Mouse (Mus musculus) erythroid progenitor cell, adult 5-6 weeks (primary cell): ENCODE results near the gene Syt12. TPM values are rescaled to one million over a fixed set of nuclear protein-coding genes. Genes with fewer than 3 reads are reported as not detected.

Experiments used
- ATAC-seq: replicated peaks from 2 replicates; pipeline ENCODE4 v1.8.0; 2016; ENCODE audit warnings: moderate number of reproducible peaks, mild to moderate bottlenecking, moderate TSS enrichment, inconsistent platforms; ENCODE audit not compliant: poor library complexity, low FRiP score, severe bottlenecking
- total RNA-seq, 2 experiments: library from RNA; stranded (forward) in 1 of 2; stranded (reverse) in 1 of 2; fragments of 150-400 nt in 1 of 2; fragments of 186-747, 209-891 nt in 1 of 2; gene quantifications; 2 replicates each; pipeline versions ENCODE4 v1.2.3 to v1.2.4; 2015 to 2017; ENCODE audit warnings: low replicate concordance in 2 of 2

Syt12 gene
- total RNA-seq, 2 experiments from 2014 or later, result not detected

DNA sequence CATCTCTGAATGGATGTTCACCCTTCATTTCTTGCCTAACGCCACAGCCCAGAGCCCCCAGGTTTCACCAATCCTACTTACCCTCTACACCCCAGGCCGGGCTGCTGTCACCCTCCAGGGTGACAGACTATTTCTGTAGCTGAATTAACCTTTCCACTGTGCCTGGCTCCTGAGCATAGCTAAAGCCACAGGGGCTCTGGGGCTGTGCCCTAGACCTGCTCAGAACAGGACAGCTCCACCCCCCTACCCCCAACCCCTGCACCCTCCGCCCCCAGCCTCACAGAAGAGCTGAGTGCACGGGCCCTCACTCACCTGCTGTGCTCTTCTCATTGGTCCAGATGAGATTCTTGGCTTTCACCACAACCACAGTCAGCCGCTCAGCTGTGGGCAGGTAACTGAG, 25.3 kb downstream of the Syt12 start:
- ATAC-seq, result no peak

DNA sequence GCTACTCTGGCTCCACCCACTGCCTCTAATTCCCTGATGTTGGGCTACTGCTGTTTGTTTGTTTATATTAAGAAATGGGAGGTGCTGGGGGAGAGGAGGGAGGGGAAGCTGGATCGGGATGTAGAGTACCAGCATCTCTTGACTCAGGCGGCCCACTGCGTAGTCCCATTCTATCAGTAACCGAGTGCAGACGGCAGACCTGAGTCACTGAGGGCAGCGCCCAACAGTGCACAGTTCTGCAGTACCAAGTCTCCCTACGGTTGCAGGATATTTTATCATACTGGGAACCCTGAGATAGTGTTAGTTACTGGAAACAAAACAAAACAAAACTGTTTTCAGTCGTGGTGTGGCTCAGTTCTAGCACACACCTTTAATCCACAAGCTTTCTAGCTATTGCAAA, 26.1 kb downstream of the Syt12 start:
- ATAC-seq, result no peak

DNA sequence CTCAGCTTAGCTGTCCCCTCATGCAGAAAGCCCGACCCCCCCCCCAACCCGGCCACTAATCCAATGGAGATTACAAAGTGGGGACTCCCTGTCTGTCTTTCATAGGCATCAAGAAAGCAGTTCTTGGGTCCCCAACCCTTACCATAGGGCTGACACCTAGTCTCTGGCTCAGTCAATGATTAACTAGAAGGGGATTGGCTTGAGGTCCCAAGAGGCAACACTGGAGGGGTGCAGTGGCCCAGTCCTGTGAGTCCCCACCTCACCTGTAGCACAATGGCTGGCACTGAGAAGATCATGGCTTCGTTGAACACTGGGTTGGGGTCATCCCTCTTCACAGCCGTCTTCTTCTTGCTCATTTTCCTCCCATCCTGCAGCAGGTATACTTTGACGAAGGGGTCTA, 26.6 kb downstream of the Syt12 start:
- no peak for ATAC-seq

GRCm38 (mm10) chr19:4449230-4449629, 28.0 kb downstream of the Syt12 start:
- ATAC-seq, result no peak

DNA sequence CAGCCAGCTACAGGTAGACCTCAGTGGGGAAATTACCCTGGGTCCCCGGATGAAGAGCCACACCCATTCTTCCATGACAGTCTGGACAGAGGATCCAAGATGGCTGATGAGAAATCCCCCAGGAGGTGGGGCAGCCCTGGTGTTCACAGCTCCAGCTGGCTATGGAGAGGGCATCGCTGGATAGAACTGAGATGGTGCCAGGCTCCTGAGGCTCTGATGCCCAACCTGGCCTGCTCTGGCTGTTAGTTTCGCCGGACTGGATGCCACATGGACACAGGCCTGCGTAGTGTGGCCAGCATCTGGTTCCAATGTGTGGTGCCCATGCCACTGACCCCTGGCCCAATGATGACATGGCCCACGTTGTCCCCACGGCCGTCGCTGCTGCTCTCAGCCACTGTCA, 29.8 kb downstream of the Syt12 start:
- 0 out of 2 replicates have a peak, but pooled peaks have one; percentile 22 for ATAC-seq

GRCm38 (mm10) chr19:4446661-4447420, 30.4 kb downstream of the Syt12 start:
- no peak for ATAC-seq

GRCm38 (mm10) chr19:4442408-4442807, 34.8 kb downstream of the Syt12 start:
- ATAC-seq, result peak; percentile 65

DNA sequence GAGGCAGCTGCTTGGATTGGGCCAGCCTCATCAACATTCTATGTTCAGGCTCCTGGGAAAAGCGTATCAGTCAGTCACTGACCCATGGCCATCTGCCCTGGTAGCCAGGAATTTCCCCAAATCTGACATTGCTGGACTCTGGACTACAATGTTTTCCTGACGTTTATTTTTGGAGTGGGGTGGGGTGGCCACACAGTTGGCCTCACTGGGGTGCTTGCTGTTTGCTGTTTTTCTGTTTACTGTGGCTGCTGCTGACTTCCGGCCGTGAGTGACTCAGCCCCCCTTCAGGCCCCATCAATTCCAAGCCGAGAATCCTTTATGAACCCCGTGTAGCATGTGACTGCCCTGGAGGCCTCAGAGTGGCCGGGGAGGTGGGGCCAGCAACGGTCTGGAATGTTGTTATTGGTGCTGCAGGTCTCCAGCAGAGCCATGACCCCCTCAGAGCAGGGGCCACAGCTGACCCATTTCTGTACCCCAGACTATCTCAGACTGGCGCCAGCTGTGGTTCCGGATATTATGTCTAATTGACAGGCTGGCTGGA, 35.6 kb downstream of the Syt12 start:
- ATAC-seq, result no peak

DNA sequence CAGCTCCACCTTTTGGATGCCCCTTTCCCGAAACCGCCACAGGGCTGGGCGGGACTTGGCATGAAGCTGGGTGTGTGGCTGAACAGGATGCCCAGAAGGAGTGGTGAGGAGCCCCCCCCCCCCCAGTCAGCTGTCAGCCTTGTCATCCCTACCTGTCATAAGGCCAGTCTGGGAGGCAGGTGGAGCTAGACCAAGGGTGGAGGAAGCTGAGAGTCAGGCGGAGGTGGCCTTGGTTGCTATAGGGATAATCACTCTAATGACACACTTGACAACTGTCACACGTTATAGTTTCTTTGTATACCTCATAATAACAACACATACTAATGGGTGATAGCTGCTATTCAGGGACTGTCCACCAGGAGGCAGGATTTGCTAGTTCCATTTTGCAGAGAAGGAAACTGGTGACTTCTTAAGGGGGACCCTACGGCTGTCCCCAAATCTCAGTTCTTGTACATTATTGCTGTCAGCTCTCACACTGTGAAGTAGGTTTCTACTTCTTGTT, 36.1 kb downstream of the Syt12 start:
- ATAC-seq, result peak; percentile 36; the same call in 1 of the 2 replicates

GRCm38 (mm10) chr19:4440222-4440621, 37.0 kb downstream of the Syt12 start:
- ATAC-seq, result no peak

DNA sequence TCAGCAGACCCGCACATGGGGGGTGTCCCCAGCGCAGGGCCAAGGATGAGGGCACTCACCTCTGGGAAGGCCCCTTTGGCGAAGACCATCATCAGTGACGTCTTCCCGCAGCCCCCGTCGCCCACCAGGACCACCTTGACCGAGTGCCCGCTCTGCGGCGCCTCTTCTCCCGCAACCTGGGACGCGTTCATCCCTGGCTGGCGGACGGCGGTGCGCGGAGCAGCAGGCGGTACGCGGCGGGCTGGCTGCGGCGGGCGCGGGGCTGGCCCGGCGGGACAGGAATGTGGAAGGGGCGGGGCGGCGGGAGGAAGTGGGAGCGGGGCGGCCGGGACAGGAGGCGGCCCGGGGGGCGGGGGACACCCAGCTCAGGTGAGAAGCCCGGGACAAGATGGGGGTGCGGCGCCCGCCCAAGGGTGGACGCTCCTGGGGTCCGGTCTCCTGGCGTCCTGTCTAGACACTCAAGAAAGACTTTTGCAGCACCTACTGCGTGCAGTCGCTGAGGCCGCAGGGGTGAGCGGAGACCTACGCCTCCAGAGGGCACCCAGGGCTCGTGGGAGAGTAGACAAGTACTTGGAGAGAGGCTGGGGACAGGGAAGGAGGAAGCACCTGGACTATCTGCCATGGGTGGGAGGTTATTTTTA, 38.0 kb downstream of the Syt12 start, which contains the start of gene Rhod:
Gene Rhod (minus strand): TSS at position 272 of the 641 bp plus-strand sequence.
- no peak for ATAC-seq

- ATAC-seq, result no peak
These were observed 38.5 kb downstream of the Syt12 start for GRCm38 (mm10) chr19:4438791-4439160.

- ATAC-seq, result no peak
These were observed 39.4 kb downstream of the Syt12 start for GRCm38 (mm10) chr19:4437886-4438285.

GRCm38 (mm10) chr19:4436254-4436653, 41.0 kb downstream of the Syt12 start:
- no peak for ATAC-seq

DNA sequence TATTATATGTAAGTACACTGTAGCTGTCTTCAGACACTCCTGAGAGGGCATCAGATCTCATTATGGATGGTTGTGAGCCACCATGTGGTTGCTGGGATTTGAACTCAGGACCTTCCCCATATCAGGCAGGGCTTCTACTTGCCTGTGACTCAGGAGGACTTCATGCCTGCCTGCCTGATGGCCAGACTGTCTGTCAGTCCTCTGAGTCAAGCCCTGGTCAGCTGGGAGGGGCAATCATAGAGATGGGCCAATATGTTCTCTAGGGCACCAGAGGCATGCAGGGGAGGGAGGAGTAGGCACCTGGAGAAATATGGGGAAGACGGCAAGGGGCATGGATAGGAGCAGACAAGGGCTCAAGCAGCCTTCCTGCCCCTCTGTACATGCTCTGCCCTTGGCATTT, 42.2 kb downstream of the Syt12 start:
- ATAC-seq, result no peak

- no peak for ATAC-seq
These were observed 43.5 kb downstream of the Syt12 start for GRCm38 (mm10) chr19:4433756-4434155.

DNA sequence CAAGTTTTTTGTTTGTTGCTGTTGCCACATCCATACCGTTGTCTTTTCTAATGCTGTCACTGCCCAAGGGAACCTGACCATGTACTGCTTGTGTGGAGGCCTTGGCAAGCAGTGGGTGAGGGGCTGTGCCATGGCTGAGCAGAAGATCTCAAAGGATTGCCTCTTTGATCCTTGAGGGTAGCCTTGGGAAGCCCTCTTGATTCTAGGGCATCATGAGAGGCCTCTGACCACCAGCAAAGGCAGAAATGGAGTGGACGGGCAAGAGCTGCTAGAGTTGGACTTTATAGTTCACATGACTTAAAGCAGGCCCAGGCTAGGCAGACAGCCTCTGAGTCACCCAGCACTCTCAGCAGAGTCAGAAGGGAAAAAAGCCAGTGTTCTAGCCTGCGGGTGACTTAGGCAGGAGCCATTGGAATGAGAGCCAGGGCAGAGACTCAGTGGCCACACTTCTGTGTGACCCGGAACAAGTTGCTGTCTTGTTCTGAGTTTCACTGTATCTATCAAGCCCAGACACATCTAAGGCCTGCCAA, 47.1 kb downstream of the Syt12 start:
- ATAC-seq, result no peak

DNA sequence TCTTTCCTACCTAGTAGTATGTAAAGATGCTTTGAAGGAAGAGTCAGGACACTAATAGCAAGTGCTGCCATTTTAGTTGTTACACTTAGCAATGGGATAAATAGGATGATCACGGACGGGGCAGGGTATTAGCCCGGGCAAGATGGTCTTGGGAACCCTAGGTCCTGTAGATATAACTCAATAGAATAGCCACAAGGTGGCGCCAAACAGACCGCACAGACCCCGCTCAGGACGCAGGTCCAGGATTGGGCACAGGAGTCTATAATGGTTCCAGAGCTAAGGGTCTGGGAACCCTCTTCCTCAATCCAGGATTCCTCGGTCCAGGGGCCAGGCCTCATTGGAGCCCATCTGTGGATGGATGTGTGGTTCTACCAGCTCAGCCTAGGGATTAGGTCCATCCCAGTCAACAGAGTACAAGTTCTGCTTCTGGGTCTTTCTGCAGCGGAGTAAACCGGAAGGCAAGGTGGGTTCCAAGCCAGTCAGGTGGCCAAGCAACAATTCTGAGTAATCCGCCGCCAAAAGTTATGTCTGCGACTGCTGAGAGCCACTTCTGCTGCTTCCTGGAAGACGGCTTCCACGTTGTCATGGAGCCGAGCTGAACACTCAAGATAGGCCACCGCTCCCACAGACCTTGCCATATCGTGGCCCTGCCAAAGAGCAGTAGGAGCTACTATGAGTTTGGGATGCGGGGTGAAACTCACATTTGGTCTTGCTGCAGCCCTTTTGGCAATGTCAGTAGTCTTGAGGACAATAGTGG, 51.5 kb downstream of the Syt12 start:
- peak; percentile 79 for ATAC-seq

- ATAC-seq, result no peak
These were observed 54.2 kb downstream of the Syt12 start for GRCm38 (mm10) chr19:4423021-4423420.

DNA sequence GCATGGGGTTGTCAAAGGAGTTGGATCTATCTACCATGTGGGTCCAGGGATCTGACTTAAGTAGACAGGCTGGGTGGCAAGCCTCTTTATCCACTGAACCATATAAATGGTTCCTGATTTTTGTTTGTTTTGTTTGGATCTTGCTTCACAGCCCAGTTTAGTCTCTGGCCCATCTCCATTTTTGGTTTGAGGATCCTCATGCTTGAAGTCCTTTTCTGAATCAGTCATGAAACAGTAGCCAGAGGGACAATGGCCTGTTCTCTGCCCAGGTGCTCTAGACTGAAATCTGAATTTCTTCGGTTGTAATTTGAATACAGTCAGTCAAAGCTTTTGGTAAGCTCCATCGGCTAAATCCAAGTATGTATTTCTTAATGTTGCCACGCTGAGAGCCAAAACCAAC, 54.7 kb downstream of the Syt12 start:
- ATAC-seq, result no peak
